Mouse (Mus musculus): ENCODE data around the gene Utrn. TPM values are rescaled to one million over a fixed set of nuclear protein-coding genes. Genes with fewer than 3 reads are reported as not detected.

Gene Utrn
- polyA plus RNA-seq, 1 experiment: 13.9 TPM

DNA sequence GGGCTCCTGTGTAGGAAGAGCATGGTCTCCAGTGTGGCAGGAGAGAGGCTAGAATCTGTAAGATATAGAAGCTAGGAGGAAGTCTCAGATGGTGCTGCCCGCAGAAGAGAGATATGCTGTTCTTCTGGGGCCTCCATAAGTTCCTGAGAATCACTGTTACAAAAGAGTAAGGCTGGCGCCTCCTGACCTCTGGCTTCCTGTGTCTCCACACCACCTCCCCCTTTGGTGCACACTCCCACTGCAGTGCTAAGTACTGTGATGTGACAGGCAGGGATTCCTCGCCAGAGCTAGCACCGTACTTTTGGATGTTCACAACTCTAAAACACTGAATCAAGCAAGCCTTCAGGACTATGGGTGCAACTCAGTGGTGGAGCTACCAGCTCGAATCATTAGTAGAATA lies 140.1 kb downstream of the Utrn start:
- peaks cover 16% of the 10 kb centered on the region for H3K36me3 ChIP-seq (ENCODE audit: control insufficient read depth, insufficient read depth)
- H3K4me3 ChIP-seq: no peak overlapping the region
- H3K27me3 ChIP-seq (ENCODE audit: control insufficient read depth, insufficient read depth, insufficient read length): no peaks in the 10 kb centered on the region
- H3ac ChIP-seq (ENCODE audit: control insufficient read depth, insufficient read length): no peak overlapping the region
- no peaks in the 10 kb centered on the region for H3K79me2 ChIP-seq (ENCODE audit: control insufficient read depth, insufficient read depth)
- H3K4me2 ChIP-seq (ENCODE audit: low read depth): no peak overlapping the region
- TF ChIP-seq REST (IDR thresholded peaks at IDR 0.05; ENCODE audit: insufficient read depth, insufficient read length) (no peak), SRF (IDR thresholded peaks at IDR 0.05; ENCODE audit: control insufficient read depth, insufficient read length, low read depth) (no peak), POLR2A (IDR thresholded peaks at IDR 0.05; ENCODE audit: insufficient read length, low read depth) (no peak), TCF3 (IDR thresholded peaks at IDR 0.05; ENCODE audit: insufficient read length, low read depth) (no peak), MYOD1 (IDR thresholded peaks at IDR 0.05; ENCODE audit: control insufficient read depth in 1 of 3, insufficient read length in 2 of 3, low read depth in 2 of 3) (no peak), MAX (IDR thresholded peaks at IDR 0.05; ENCODE audit: low read depth) (no peak), MYOG (IDR thresholded peaks at IDR 0.05; ENCODE audit: control insufficient read depth in 1 of 3, insufficient read depth in 1 of 3, insufficient read length in 2 of 3, low read depth in 2 of 3) (no peak), TCF12 (IDR thresholded peaks at IDR 0.05; ENCODE audit: insufficient read depth, poor library complexity, severe bottlenecking) (no peak), USF1 (IDR thresholded peaks at IDR 0.05; ENCODE audit: low read depth) (no peak), E2F4 (IDR thresholded peaks at IDR 0.05; ENCODE audit: insufficient read depth) (no peak)

DNA sequence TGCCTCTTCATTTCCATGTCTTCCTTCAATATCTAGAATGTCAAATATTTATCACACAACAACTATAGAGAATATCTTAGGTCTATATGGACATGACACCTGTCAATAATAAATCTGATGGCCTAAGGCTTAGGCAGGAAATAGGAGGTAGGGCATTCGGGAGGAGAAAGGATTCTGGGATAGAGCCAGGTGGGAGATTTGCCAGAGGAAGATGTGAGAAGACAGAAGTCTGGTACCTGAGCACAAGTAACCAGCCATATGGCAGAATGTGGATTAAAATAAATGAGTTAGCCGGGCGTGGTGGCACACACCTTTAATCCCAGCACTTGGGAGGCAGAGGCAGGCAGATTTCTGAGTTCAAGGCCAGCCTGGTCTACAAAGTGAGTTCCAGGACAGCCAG lies 141.3 kb downstream of the Utrn start:
- no peak overlapping the region for H3K4me3 ChIP-seq
- H3K79me2 ChIP-seq (ENCODE audit: control insufficient read depth, insufficient read depth): no peaks in the 10 kb centered on the region
- no peak for TF ChIP-seq SRF (IDR thresholded peaks at IDR 0.05; ENCODE audit: control insufficient read depth, insufficient read length, low read depth)
- TF ChIP-seq CEBPB (IDR thresholded peaks at IDR 0.05; ENCODE audit: insufficient read depth, poor library complexity, severe bottlenecking): no peak
- TF ChIP-seq POLR2A (IDR thresholded peaks at IDR 0.05; ENCODE audit: insufficient read length, low read depth): no peak
- TF ChIP-seq POLR2AphosphoS2 (IDR thresholded peaks at IDR 0.05; ENCODE audit: insufficient read length, low read depth): no peak
- no peak for TF ChIP-seq TCF3 (IDR thresholded peaks at IDR 0.05; ENCODE audit: insufficient read length, low read depth)
- no peak for TF ChIP-seq MYOG (IDR thresholded peaks at IDR 0.05; ENCODE audit: control insufficient read depth in 1 of 3, insufficient read depth in 1 of 3, insufficient read length in 2 of 3, low read depth in 2 of 3)
- no peak for TF ChIP-seq MYOD1 (IDR thresholded peaks at IDR 0.05; ENCODE audit: control insufficient read depth in 1 of 3, insufficient read length in 2 of 3, low read depth in 2 of 3)
- TF ChIP-seq MAX (IDR thresholded peaks at IDR 0.05; ENCODE audit: low read depth): no peak
- TF ChIP-seq TCF12 (IDR thresholded peaks at IDR 0.05; ENCODE audit: insufficient read depth, poor library complexity, severe bottlenecking): no peak
- peaks cover 20% of the 10 kb centered on the region for H3K36me3 ChIP-seq (ENCODE audit: control insufficient read depth, insufficient read depth)
- no peak overlapping the region for H3ac ChIP-seq (ENCODE audit: control insufficient read depth, insufficient read length)
- H3K4me2 ChIP-seq (ENCODE audit: low read depth): no peak overlapping the region
- H3K27me3 ChIP-seq (ENCODE audit: control insufficient read depth, insufficient read depth, insufficient read length): no peaks in the 10 kb centered on the region

DNA sequence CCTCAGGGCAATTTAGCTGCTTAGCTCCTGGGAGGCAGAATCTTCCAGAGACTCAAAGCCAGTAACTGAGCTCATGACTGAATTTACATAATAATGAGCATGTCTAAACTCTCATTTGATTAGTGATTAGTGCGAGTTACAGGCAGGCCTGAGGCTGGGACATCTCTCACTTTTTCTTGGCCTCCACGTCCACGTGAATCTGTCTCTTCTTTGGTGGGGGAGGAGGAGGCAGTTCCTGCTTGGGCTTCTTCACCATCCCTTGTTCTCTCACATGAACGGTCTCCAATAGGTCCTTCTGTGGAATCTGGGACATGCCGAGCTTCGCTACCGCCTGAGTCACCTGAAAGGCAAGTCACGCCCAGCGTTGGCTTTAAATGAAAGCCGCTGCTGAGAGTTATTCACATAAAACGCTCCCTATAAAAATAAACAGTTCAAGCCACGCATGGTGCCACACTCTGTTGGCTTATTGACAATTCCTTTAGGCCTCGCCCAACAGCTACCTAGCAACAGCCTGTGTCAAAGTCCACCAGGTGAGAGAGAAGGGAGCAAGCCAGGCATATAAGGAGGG lies 143.0 kb downstream of the Utrn start:
- H3ac ChIP-seq (ENCODE audit: control insufficient read depth, insufficient read length): no peak overlapping the region
- no peak overlapping the region for H3K4me3 ChIP-seq
- no peaks in the 10 kb centered on the region for H3K79me2 ChIP-seq (ENCODE audit: control insufficient read depth, insufficient read depth)
- no peak overlapping the region for H3K4me2 ChIP-seq (ENCODE audit: low read depth)
- no peak for TF ChIP-seq TCF12 (IDR thresholded peaks at IDR 0.05; ENCODE audit: insufficient read depth, poor library complexity, severe bottlenecking)
- TF ChIP-seq E2F4 (IDR thresholded peaks at IDR 0.05; ENCODE audit: insufficient read depth): no peak
- no peak for TF ChIP-seq POLR2AphosphoS2 (IDR thresholded peaks at IDR 0.05; ENCODE audit: insufficient read length, low read depth)
- no peak for TF ChIP-seq SRF (IDR thresholded peaks at IDR 0.05; ENCODE audit: control insufficient read depth, insufficient read length, low read depth)
- TF ChIP-seq REST (IDR thresholded peaks at IDR 0.05; ENCODE audit: insufficient read depth, insufficient read length): no peak
- TF ChIP-seq TCF3 (IDR thresholded peaks at IDR 0.05; ENCODE audit: insufficient read length, low read depth): no peak
- peaks cover 29% of the 10 kb centered on the region for H3K36me3 ChIP-seq (ENCODE audit: control insufficient read depth, insufficient read depth)
- no peaks in the 10 kb centered on the region for H3K27me3 ChIP-seq (ENCODE audit: control insufficient read depth, insufficient read depth, insufficient read length)

DNA sequence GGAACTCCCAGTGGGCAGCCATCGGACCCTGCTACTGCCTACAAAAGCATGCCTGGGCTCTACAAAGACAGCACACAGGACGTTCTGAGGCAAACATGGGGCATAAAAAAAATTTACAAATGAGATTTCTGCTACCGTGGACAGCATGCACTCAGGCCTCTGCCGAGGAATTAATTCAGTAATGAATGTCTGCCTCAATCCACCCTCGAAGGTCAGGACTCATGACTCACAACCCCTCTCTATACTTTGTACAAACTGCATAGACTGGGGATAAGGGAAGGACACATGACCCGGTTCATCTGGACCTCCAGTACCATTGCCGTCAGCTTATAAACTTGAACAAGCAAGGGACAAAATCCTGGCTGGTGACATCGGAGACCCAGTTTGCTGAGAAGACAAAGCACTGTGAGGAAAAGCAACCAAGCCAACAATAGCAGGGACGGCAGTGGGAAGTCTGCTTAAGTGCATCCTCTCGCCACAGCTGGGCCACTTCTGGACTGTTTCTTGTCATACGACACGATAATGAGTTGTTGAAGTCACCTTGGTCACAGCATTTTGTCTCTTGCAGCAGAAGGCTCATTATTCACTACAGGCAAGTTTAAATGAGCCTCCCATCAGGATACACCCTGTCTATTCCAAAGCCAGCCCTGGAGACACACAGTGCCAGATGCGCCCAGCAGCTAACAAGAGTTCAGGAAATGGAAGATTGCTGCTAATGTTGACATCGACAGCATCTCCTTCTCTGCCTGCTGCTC lies 144.7 kb downstream of the Utrn start:
- H3K4me3 ChIP-seq: no peak overlapping the region
- H3K4me2 ChIP-seq (ENCODE audit: low read depth): no peak overlapping the region
- H3K79me2 ChIP-seq (ENCODE audit: control insufficient read depth, insufficient read depth): no peaks in the 10 kb centered on the region
- no peak overlapping the region for H3ac ChIP-seq (ENCODE audit: control insufficient read depth, insufficient read length)
- no peaks in the 10 kb centered on the region for H3K27me3 ChIP-seq (ENCODE audit: control insufficient read depth, insufficient read depth, insufficient read length)
- H3K36me3 ChIP-seq (ENCODE audit: control insufficient read depth, insufficient read depth): peaks cover 32% of the 10 kb centered on the region
- TF ChIP-seq REST (IDR thresholded peaks at IDR 0.05; ENCODE audit: insufficient read depth, insufficient read length) (no peak), TCF3 (IDR thresholded peaks at IDR 0.05; ENCODE audit: insufficient read length, low read depth) (no peak), MYOD1 (IDR thresholded peaks at IDR 0.05; ENCODE audit: control insufficient read depth in 1 of 3, insufficient read length in 2 of 3, low read depth in 2 of 3) (no peak), USF1 (IDR thresholded peaks at IDR 0.05; ENCODE audit: low read depth) (no peak), MAX (IDR thresholded peaks at IDR 0.05; ENCODE audit: low read depth) (no peak), POLR2A (IDR thresholded peaks at IDR 0.05; ENCODE audit: insufficient read length, low read depth) (no peak), MYOG (IDR thresholded peaks at IDR 0.05; ENCODE audit: control insufficient read depth in 1 of 3, insufficient read depth in 1 of 3, insufficient read length in 2 of 3, low read depth in 2 of 3) (no peak), CEBPB (IDR thresholded peaks at IDR 0.05; ENCODE audit: insufficient read depth, poor library complexity, severe bottlenecking) (no peak), SRF (IDR thresholded peaks at IDR 0.05; ENCODE audit: control insufficient read depth, insufficient read length, low read depth) (no peak), POLR2AphosphoS2 (IDR thresholded peaks at IDR 0.05; ENCODE audit: insufficient read length, low read depth) (no peak), E2F4 (IDR thresholded peaks at IDR 0.05; ENCODE audit: insufficient read depth) (no peak)

All from myocyte (in vitro differentiated cells).